In the genomic region with DNA sequence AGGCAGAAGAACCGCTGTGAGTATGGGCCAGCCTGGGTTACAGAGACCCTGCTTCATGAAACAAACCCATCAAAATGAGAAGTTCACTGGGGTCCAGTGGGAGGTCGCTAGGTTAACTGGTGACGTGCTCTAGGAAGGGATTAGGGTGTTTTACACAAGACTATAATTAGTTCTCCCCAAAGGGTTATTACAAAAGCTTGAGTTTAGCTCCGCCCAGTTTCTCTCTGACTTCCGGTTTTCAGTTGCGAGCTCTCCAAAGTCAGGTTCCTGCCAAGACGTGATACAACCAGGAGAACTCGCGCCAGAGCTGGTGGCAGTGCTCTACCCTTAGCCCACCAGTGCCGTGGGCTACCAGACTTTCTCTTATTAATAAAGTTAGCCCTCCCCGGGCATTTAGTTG, we compare ENCODE assay signal across 22 mouse cellular contexts. TPM values are rescaled to one million over a fixed set of nuclear protein-coding genes. Genes with fewer than 3 reads are reported as not detected.
A peak's percentile ranks its signal among the peaks of the same experiment; 100 is the strongest.
DNase-seq lines count a peak whose midpoint lies in the region; ATAC-seq and TF ChIP-seq lines count a peak whose summit lies in the region.
"Had no signal": no experiment of that assay in that cellular context is flagged by ENCODE, and none has a peak within 500 bp of the region (broad histone marks: within the 10 kb centered on the region; RNA-seq: fewer than 3 reads in every experiment).

No protein-coding gene starts in this region.

- H3K27me3 ChIP-seq in CH12.LX (replicated peaks), result no peaks in the 10 kb centered on the region
- no peaks in the 10 kb centered on the region for H3K27me3 ChIP-seq in kidney, embryonic 14.5 days (ENCODE audit: control insufficient read depth, insufficient read depth, low read length)
- H3K27me3 ChIP-seq: embryonic facial prominence, embryonic 15.5 days; forebrain, embryonic 12.5 days had no signal

- no peak overlapping the region for H3K4me2 ChIP-seq in CH12.LX (ENCODE audit: insufficient read depth, low read depth, poor library complexity, severe bottlenecking)
- no peak overlapping the region for H3K4me2 ChIP-seq in kidney, embryonic 14.5 days (replicated peaks; ENCODE audit: low read depth, low read length)
- H3K4me2 ChIP-seq: embryonic facial prominence, embryonic 15.5 days; forebrain, embryonic 12.5 days; hindbrain, embryonic 14.5 days had no signal

- TF ChIP-seq EP300 in CH12.LX (IDR thresholded peaks at IDR 0.05; ENCODE audit: low read length), result no peak

- H3K27ac ChIP-seq in CH12.LX (ENCODE audit: insufficient read depth, low read depth), result no peak overlapping the region
- no peak overlapping the region for H3K27ac ChIP-seq in kidney, embryonic 14.5 days (ENCODE audit: low read depth, low read length)
- H3K27ac ChIP-seq: embryonic facial prominence, embryonic 15.5 days; forebrain, embryonic 12.5 days; hindbrain, embryonic 14.5 days; liver, embryonic 14.5 days; midbrain, embryonic 10.5 days had no signal

- 78% methylated on average over 11 of the region's 11 CpGs for WGBS in kidney, embryonic 14.5 days

- dilution Hi-C loops in CH12.LX (cut with MboI; ENCODE audit: extremely low pct_ligation_motif_present, extremely low pct_unique_long_range_greater_than_20kb, low sequenced_read_pairs), result no loop called here

- no peaks in the 10 kb centered on the region for H3K36me3 ChIP-seq in CH12.LX (replicated peaks in 1 of 2; ENCODE audit: control insufficient read depth in 1 of 2, insufficient read depth in 1 of 2, low read length in 1 of 2)
- no peaks in the 10 kb centered on the region for H3K36me3 ChIP-seq in kidney, embryonic 14.5 days (ENCODE audit: control insufficient read depth, insufficient read depth, low read length)
- H3K36me3 ChIP-seq: embryonic facial prominence, embryonic 15.5 days; forebrain, embryonic 12.5 days; midbrain, embryonic 10.5 days had no signal

- no peaks in the 10 kb centered on the region for H3K79me2 ChIP-seq in CH12.LX (replicated peaks; ENCODE audit: control insufficient read depth, extremely low read depth, insufficient read depth, poor library complexity, severe bottlenecking)

- no peaks in the 10 kb centered on the region for H3K9me3 ChIP-seq in CH12.LX (replicated peaks; ENCODE audit: low read length)
- no peaks in the 10 kb centered on the region for H3K9me3 ChIP-seq in kidney, embryonic 14.5 days (ENCODE audit: control insufficient read depth, low read length)
- H3K9me3 ChIP-seq: embryonic facial prominence, embryonic 15.5 days; forebrain, embryonic 12.5 days had no signal

- in situ Hi-C loops in CH12.LX (cut with MboI; ENCODE audit: low pct_ligation_motif_present, low pct_unique_long_range_greater_than_20kb, low sequenced_read_pairs), result no loop called here

- H3K4me1 ChIP-seq in CH12.LX (ENCODE audit: control insufficient read depth in 1 of 2, insufficient read depth in 2 of 2), result peaks cover 0 to 14% of the 10 kb centered on the region in 2 experiments; a peak in 1 of 4 replicates
- H3K4me1 ChIP-seq in kidney, embryonic 14.5 days (ENCODE audit: control insufficient read depth, insufficient read depth, low read length), result no peaks in the 10 kb centered on the region
- H3K4me1 ChIP-seq: embryonic facial prominence, embryonic 15.5 days; forebrain, embryonic 12.5 days had no signal

- no peak overlapping the region for H3K9ac ChIP-seq in CH12.LX (ENCODE audit: insufficient read depth, low read depth)
- H3K9ac ChIP-seq in kidney, embryonic 14.5 days (ENCODE audit: low read depth, low read length), result no peak overlapping the region
- H3K9ac ChIP-seq: embryonic facial prominence, embryonic 15.5 days; forebrain, embryonic 12.5 days; hindbrain, embryonic 14.5 days; liver, embryonic 14.5 days had no signal

- no peak for TF ChIP-seq POLR2A in CH12.LX (IDR thresholded peaks at IDR 0.05; ENCODE audit: low read depth, low read length)

- TF ChIP-seq RAD21 in CH12.LX (IDR thresholded peaks at IDR 0.05; ENCODE audit: low read depth, low read length), result no peak

- intact Hi-C loops in heart, postnatal 14 days (cut with DNase I), result no loop called here

- ATAC-seq in megakaryocyte, adult 5-6 weeks (ENCODE audit: poor library complexity, severe bottlenecking), result peak; percentile 78
- no peak for ATAC-seq in kidney, embryonic 14.5 days (ENCODE audit: low FRiP score, low TSS enrichment)

- DNase-seq in heart, adult 18-20 months, result peak; percentile 27 to 42
- no peak for DNase-seq in heart, postnatal 14 days
- no peak for DNase-seq in CH12.LX (ENCODE audit: extremely low read depth)
- peak; percentile 40 for DNase-seq in c-Kit-positive CD71-negative TER-119-negative erythroid progenitor cells, embryonic 14.5 days (ENCODE audit: low read depth)
- no peak for DNase-seq in spleen, adult 18-20 months
- DNase-seq in embryo, embryonic 10 days (ENCODE audit: low spot score), result no peak
- DNase-seq: B cell, adult 2 months; cerebellum, adult 11-12 months; cerebellum, postnatal 36 days; kidney, adult 11 months; kidney, postnatal 4 days; layer of hippocampus, postnatal 36 days; left cerebral cortex, postnatal 4 days; right cerebral cortex, adult 18-20 months had no signal

- H3K4me3 ChIP-seq in CH12.LX (replicated peaks in 1 of 3; ENCODE audit: low read depth in 2 of 3, low read length in 2 of 3, poor library complexity in 1 of 3), result no peak overlapping the region
- no peak overlapping the region for H3K4me3 ChIP-seq in kidney, embryonic 14.5 days (ENCODE audit: low read length)
- H3K4me3 ChIP-seq: embryonic facial prominence, embryonic 15.5 days; forebrain, embryonic 12.5 days; midbrain, embryonic 10.5 days; myocyte had no signal

- TF ChIP-seq CTCF in CH12.LX (conservative IDR thresholded peaks at IDR 0.05 in 1 of 2, IDR thresholded peaks at IDR 0.05 in 1 of 2; ENCODE audit: low read depth in 2 of 2, low read length in 2 of 2), result no peak

TF ChIP-seq in CH12.LX, 34 proteins besides CTCF, POLR2A, EP300 and RAD21:
- TF ChIP-seq ELF1 (IDR thresholded peaks at IDR 0.05; ENCODE audit: low read depth, low read length) (0 out of 2 replicates have a peak, but pooled peaks have one; percentile 42), HCFC1 (IDR thresholded peaks at IDR 0.05; ENCODE audit: low read depth, low read length) (no peak), USF2 (conservative IDR thresholded peaks at IDR 0.05; ENCODE audit: low read depth, low read length) (no peak), NRF1 (IDR thresholded peaks at IDR 0.05; ENCODE audit: low read depth, low read length) (no peak)

RNA-seq across cellular contexts. Expression of a gene that starts 7.6 kb away (rescaled TPM):
- 10 to 100 TPM; 35.1 to 40.1 TPM for total RNA-seq in heart, adult 18-20 months (2021)
- 10 to 100 TPM; 16.0 to 16.7 TPM for total RNA-seq in heart, postnatal 14 days (2021)
- total RNA-seq in CH12.LX (2012; rRNA removed) (1.1 and 1.8 TPM in 2 replicates), CH12.LX (2014; rRNA removed) (0.97 and 1.2 TPM in 2 replicates)
- polyA plus RNA-seq in CH12.LX (2012; ENCODE audit: insufficient read length, low read depth), result 0.47 and 0.55 TPM in 2 replicates
- total RNA-seq in megakaryocyte, adult 5-6 weeks (2015), result 2.3 and 2.7 TPM in 2 replicates
- total RNA-seq in megakaryocyte, adult 5-6 weeks (2017), result 5.0 and 6.8 TPM in 2 replicates
- polyA plus RNA-seq in kidney, embryonic 14.5 days (2014; fragmentation: Nextera tagmentation; extraction: Ambion mirVana), result 2.9 and 3.0 TPM in 2 replicates

RNA-seq across cellular contexts. Expression of a gene that starts 13.6 kb away (rescaled TPM):
- total RNA-seq in heart, adult 18-20 months (2021), result 10 to 100 TPM; 42.4 to 46.6 TPM
- total RNA-seq in heart, postnatal 14 days (2021), result 10 to 100 TPM; 65.1 to 65.2 TPM
- 6.1 and 9.7 TPM in 2 replicates for total RNA-seq in CH12.LX (2012; rRNA removed)
- 12.7 and 14.5 TPM in 2 replicates for total RNA-seq in CH12.LX (2014; rRNA removed)
- 15.9 TPM in 2 replicates for polyA plus RNA-seq in CH12.LX (2012; ENCODE audit: insufficient read length, low read depth)
- 102 and 112 TPM in 2 replicates for total RNA-seq in megakaryocyte, adult 5-6 weeks (2015)
- 83.4 and 89.7 TPM in 2 replicates for total RNA-seq in megakaryocyte, adult 5-6 weeks (2017)
- polyA plus RNA-seq in kidney, embryonic 14.5 days (2014; fragmentation: Nextera tagmentation; extraction: Ambion mirVana), result 20.0 and 34.7 TPM in 2 replicates

RNA-seq across cellular contexts. Expression of a gene that starts 35.5 kb away (rescaled TPM):
- total RNA-seq in heart, adult 18-20 months (2021), result 10 to 100 TPM; 53.7 to 69.4 TPM
- total RNA-seq in heart, postnatal 14 days (2021), result 10 to 100 TPM; 52.8 to 56.6 TPM
- total RNA-seq in CH12.LX (2012; rRNA removed), result 517 and 601 TPM in 2 replicates
- 347 and 356 TPM in 2 replicates for total RNA-seq in CH12.LX (2014; rRNA removed)
- 722 and 821 TPM in 2 replicates for polyA plus RNA-seq in CH12.LX (2012; ENCODE audit: insufficient read length, low read depth)
- total RNA-seq in megakaryocyte, adult 5-6 weeks (2015), result 59.0 and 62.7 TPM in 2 replicates
- total RNA-seq in megakaryocyte, adult 5-6 weeks (2017), result 98.1 and 115 TPM in 2 replicates
- polyA plus RNA-seq in kidney, embryonic 14.5 days (2014; fragmentation: Nextera tagmentation; extraction: Ambion mirVana), result 90.5 and 128 TPM in 2 replicates

RNA-seq across cellular contexts. Expression of a gene that starts 36.1 kb away (rescaled TPM):
- total RNA-seq in heart, adult 18-20 months (2021), result 100 to 1,000 TPM; 120 to 135 TPM
- 100 to 1,000 TPM; 175 to 187 TPM for total RNA-seq in heart, postnatal 14 days (2021)
- total RNA-seq in CH12.LX (2012; rRNA removed) (126 and 152 TPM in 2 replicates), CH12.LX (2014; rRNA removed) (206 and 235 TPM in 2 replicates)
- polyA plus RNA-seq in CH12.LX (2012; ENCODE audit: insufficient read length, low read depth), result 237 and 271 TPM in 2 replicates
- 271 and 279 TPM in 2 replicates for total RNA-seq in megakaryocyte, adult 5-6 weeks (2015)
- total RNA-seq in megakaryocyte, adult 5-6 weeks (2017), result 160 and 200 TPM in 2 replicates
- 160 and 167 TPM in 2 replicates for polyA plus RNA-seq in kidney, embryonic 14.5 days (2014; fragmentation: Nextera tagmentation; extraction: Ambion mirVana)

Comparison
In these comparisons a context has a peak if more than half of its experiments do, and no peak if none do; other contexts are left out.
1. DNase-seq: peak in heart, adult 18-20 months (2 of 2) and c-Kit-positive CD71-negative TER-119-negative erythroid progenitor cells, embryonic 14.5 days (single experiment); none in heart, postnatal 14 days (0 of 2), CH12.LX (single experiment), spleen, adult 18-20 months (0 of 2) and embryo, embryonic 10 days (single experiment).